Mouse (Mus musculus) mesoderm, embryonic 11.5 days (tissue): Measurements from ENCODE around the gene Car14.
A peak's percentile ranks its signal among the peaks of the same experiment; 100 is the strongest.
"Not testable (repeated sequence)": the region's sequence is repeated elsewhere in the genome, so short reads cannot be mapped to it uniquely, and the experiment has no call there.

ENCODE experiments used
- DNase-seq: peaks from one replicate; pipeline ENCODE4 v3.0.0-alpha.2; 2012; ENCODE audit warnings: low read depth, low spot score

Gene Car14

GRCm38 (mm10) chr3:95892066-95893052 lies 12.1 kb downstream of the Car14 start:
- DNase-seq: no peak

- DNase-seq: peak; percentile 56
Observed at GRCm38 (mm10) chr3:95891211-95892065, 13.1 kb downstream of the Car14 start, which contains the start of gene BC028528. TSS of gene BC028528 (minus strand) at chr3:95892005.

GRCm38 (mm10) chr3:95889664-95890063 lies 14.8 kb downstream of the Car14 start:
- DNase-seq: peak; percentile 33

GRCm38 (mm10) chr3:95887596-95887995 lies 16.9 kb downstream of the Car14 start:
- DNase-seq: no peak

- DNase-seq: no peak
Observed at GRCm38 (mm10) chr3:95884400-95884799, 20.1 kb downstream of the Car14 start.

GRCm38 (mm10) chr3:95882816-95883425 lies 21.6 kb downstream of the Car14 start:
- peak; percentile 45 for DNase-seq

GRCm38 (mm10) chr3:95881979-95882815 lies 22.3 kb downstream of the Car14 start, which contains the start of gene Ciart:
TSS of gene Ciart (minus strand) at chr3:95882251.
- peak; percentile 98 for DNase-seq

- no peak for DNase-seq
Observed at GRCm38 (mm10) chr3:95879063-95879462, 25.4 kb downstream of the Car14 start.

- no peak for DNase-seq
Observed at GRCm38 (mm10) chr3:95872048-95872447, 32.4 kb downstream of the Car14 start.

GRCm38 (mm10) chr3:95871392-95871867 lies 33.1 kb downstream of the Car14 start, which contains the start of gene Mrps21:
TSS of gene Mrps21 (minus strand) at chr3:95871519.
- DNase-seq: peak; percentile 89

GRCm38 (mm10) chr3:95870976-95871375 lies 33.5 kb downstream of the Car14 start:
- no peak for DNase-seq

GRCm38 (mm10) chr3:95867408-95867807 lies 37.1 kb downstream of the Car14 start:
- DNase-seq: no peak

- no peak for DNase-seq
Observed at GRCm38 (mm10) chr3:95866071-95866470, 38.4 kb downstream of the Car14 start.

- no peak for DNase-seq
Observed at GRCm38 (mm10) chr3:95865571-95865970, 38.9 kb downstream of the Car14 start.

- no peak for DNase-seq
Observed at GRCm38 (mm10) chr3:95865050-95865449, 39.4 kb downstream of the Car14 start.

GRCm38 (mm10) chr3:95863578-95863977 lies 40.9 kb downstream of the Car14 start:
- DNase-seq: no peak

- peak; percentile 88 for DNase-seq
Observed at GRCm38 (mm10) chr3:95861796-95862195, 42.7 kb downstream of the Car14 start.

- DNase-seq: peak; percentile 22
Observed at GRCm38 (mm10) chr3:95861216-95861615, 43.3 kb downstream of the Car14 start.

- DNase-seq: no peak
Observed at GRCm38 (mm10) chr3:95860323-95860722, 44.2 kb downstream of the Car14 start.

- DNase-seq: not testable (repeated sequence)
Observed at GRCm38 (mm10) chr3:95858278-95858677, 46.2 kb downstream of the Car14 start.
